Mouse (Mus musculus): ENCODE data around the gene Slfn9.
A peak's percentile ranks its signal among the peaks of the same experiment; 100 is the strongest.
"Not testable (repeated sequence)": the region's sequence is repeated elsewhere in the genome, so short reads cannot be mapped to it uniquely, and the experiment has no call there.

Slfn9 gene

DNA sequence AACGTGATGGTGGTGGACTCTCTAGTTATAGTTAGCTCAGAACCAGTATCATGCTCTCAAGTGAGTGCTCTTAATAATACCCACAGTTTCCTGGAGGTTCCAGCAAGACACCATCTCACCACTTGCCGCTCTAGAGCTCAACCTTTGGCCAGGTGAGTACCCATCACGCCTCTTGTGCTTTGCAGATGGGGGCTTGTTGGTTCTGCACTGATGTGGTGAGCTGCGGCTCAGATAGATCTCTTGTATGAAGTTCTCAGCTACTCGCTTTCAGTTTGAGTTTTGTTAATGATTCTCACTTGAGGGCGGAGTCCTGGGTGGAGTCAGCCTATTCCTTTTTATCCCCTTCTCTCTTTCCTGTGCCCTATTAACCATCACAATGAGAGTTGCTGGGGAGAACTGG is 37.0 kb downstream of the Slfn9 start:
- no peak for DNase-seq

DNA sequence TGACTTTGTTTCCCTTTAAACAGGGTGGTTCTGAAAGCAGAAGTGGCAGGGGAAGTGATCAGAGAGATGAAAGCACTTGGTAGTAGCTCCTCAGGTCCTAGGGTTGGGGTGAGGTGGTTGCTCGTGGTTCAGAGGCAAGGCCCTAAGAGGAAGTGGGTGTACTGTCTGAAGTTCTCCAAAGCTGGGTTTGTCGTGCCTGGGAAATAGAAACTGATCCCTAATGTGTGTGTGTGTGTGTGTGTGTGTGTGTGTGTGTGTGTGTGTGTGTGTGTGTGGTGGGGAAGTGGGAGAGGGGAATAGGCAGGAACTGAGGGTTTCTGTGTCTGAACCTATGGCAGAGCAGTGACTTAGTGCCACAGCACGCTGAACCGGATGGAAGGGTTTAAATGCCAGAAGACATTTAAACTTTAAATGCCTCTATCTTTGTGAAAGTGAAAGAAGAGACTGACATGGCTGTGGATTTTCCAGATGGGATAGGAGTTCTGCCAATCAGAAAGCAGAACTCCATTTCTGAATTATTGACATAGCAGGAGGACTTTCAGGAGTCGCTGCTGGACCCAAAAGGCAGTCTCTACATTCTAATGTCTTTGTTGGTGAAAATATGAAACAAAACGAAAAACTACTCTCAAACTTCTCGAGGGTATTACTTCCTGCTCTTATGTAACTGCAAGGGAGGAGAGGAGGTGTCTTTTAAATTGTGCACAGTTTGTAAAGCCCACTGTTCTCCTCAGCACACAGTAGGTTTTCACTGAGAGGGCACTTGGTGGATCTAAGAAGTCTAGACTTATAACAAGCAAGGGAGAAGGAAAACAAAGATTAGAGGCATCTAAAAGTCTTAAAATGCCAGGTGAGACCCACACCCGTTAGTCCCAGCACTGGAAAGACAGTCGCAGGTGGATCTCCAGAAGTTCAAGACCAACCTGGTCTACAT is 38.8 kb downstream of the Slfn9 start:
- peak; percentile 64 for DNase-seq

DNA sequence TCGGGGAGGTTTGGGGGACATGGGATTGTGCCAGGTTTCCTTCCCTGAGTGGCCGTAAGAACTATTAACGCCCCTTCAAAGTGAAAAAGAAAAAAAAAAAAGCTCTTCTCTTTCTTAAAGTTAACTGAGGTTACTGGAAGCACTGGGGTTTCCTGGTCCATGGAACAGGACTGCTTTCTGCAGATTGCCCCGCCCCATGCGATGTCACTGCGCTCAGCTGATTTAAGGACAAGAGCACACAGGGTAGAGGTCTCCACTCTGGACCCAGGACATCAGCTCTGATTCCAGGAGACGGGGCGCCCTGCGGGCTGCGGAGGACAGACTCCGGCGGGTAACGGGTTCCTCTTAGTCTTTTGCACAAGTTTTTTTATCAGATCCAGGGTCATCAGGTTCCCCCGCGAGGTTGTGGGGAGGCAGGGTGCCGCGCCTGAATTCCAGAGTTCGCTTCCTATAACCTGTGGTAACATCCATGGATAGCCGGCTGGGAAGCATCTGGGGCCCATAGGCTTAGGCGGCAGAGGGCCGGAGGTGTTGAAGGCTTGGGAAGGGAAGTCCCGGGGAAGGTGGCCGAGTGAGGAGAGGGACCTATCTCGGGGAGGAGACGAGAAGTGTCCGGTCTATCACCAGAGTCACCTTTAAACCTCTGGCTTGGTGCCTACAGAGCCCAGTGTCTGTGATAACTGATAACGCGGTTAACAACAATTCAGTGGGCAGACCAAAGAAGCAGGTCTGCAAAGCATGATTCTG is 39.6 kb downstream of the Slfn9 start:
- peak; percentile 73 for DNase-seq

DNA sequence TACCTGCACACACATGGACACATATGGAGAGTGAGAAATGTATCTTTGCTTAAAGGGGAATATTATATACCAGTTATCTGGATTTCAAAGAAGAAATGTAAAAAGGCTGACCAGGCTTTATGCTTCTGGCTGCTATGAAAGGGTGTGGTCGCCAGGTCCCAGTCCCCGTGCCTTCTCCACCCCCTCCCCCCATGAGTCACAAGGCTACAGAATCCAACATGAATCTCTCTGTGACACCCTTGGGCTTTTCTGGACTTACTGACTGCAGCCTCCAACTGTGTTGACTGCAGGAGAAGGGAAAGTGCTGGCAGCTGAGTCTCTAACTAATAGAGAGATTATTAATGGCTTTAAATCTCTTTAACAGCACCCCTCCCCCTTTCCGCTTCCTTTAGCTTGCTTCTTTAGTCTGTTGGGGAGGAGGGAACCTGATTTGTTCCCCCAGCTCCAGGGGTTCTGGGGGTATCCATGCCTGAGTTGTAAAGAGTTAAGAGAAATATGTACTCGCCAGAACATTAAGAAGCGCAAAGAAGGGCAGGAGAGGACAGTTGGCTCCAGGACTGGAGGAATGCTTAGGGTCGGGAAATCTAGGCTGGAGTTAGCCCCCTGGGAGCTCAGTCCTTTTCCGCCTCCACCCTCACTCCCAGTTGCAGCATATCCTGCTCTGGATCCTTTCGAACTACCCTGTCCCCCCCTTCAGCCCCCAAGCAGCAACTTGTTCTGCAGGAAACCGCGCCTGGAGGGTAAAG is 40.7 kb downstream of the Slfn9 start, which contains the start of gene Slfn5:
TSS of gene Slfn5 (plus strand) at position 614 of the 746 bp plus-strand sequence.
- no peak for DNase-seq

DNA sequence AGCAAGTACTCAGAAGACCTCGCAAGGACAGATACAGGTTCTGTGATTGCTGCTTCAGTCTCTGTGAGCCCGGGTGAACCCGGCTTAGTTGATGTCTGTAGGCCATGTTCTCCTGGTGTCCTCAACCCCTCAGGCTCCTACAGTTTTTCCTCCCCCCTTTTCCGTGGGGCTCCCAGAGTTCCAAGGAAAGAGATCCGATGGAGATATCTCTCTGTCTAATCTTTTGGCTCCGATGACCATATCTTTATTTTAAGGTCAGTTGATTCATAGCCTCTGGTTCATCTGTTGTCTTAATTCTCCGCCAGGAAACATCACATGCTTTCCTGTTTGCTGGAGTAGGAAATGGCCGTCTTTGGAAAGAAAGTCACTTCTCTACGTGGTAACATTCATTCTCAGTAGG is 42.6 kb downstream of the Slfn9 start:
- no peak for DNase-seq

DNA sequence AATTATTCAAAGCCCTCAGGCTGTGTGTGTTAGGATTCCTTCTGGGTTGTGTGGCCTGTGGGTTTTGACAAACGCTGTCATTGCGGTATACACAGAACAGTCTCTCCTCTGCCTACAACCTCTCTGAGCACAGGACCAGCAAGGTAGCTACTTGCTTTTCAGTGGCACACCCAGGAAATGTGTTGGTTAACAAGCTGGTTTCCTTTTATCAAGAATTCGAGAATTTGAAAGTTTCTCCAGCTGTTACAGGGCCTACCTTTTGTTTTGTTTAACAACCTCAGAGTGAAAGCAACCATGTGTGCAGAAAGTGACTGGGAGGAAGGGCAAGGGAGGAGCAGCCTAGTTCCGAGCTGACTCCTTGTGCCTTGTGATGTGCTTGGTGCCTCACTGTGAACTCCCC is 44.2 kb downstream of the Slfn9 start:
- DNase-seq: peak; percentile 55

DNA sequence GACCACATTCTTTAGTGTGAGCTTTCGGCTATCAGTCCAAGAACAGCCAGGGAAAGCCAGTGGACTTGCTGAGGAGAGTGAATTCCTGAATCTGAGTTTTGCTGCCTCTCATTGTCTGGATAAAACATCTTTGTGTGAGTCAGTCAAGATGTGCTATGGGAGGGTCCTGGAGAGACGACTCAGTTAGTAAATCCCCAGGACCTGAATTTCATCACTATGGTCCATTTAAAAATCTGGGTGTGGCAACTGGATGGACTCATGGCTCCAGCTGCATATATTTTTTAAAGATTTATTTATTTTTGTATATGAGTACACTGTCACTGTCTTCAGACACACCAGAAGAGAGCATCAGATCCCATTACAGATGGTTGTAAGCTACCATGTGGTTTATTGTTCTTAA is 46.0 kb downstream of the Slfn9 start:
- no peak for DNase-seq

DNA sequence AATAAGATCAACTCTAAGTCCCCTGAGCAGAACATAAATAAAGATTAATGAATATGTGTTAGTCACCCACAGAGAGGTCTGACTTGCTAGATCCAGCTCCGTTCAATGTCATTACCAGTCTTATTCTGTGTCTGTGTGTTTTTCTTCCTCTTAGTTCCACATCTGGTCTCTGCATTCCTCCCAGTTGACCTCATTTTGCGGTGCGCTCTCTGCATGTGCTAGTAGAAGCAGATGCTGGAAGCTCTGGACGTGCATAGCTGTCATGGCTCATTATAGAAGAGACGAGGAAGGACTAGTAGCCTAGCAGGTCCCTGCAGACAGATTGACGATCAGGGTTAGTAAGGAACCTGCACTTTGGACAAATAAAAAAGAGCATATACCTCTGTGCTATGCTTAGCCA is 48.3 kb downstream of the Slfn9 start:
- DNase-seq: peak; percentile 60

DNA sequence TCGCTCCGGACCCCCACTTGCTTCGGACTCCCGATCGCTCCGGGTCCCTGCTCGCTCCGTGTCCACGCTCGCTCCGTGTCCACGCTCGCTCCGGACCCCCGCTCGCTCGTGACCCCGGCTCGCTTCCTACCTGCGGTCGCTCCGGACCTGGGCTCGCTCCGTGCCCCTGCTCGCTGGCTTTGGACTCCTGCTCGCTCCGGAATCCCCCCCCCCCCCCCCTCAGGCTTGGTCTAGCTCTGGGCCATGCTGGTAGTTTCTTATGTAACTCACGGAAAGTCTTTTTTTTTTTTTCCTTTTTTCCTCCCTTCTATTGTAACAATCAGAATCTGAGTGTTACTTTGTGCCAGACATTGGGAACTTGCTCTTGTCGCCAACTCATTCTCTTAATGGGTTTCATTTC is 58.4 kb downstream of the Slfn9 start:
- DNase-seq: no peak

DNA sequence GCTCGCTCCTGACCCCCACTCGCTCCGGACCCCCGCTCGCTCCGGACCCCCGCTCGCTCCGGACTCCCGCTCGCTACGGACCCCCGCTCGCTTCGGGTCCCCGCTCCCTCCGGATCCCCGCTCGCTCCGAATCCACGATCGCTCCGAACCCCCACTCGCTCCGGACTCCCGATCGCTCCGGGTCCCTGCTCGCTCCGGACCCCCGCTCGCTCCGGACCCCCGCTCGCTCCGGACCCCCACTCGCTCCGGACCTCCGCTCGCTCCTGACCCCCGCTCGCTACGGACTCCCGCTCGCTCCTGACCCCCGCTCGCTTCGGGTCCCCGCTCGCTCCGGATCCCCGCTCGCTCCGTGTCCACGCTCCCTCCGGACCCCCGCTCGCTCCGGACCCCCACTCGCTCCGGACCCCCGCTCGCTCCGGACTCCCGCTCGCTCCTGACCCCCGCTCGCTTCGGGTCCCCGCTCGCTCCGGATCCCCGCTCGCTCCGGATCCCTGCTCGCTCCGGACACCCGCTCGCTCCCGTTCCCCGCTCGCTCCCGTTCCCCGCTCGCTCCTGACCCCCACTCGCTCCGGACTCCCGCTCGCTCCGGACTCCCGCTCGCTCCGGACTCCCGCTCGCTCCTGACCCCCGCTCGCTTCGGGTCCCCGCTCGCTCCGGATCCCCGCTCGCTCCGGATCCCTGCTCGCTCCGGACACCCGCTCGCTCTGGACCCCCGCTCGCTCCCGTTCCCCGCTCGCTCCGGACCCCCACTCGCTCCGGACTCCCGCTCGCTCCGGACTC is 59.8 kb downstream of the Slfn9 start:
- DNase-seq: not testable (repeated sequence)

DNA sequence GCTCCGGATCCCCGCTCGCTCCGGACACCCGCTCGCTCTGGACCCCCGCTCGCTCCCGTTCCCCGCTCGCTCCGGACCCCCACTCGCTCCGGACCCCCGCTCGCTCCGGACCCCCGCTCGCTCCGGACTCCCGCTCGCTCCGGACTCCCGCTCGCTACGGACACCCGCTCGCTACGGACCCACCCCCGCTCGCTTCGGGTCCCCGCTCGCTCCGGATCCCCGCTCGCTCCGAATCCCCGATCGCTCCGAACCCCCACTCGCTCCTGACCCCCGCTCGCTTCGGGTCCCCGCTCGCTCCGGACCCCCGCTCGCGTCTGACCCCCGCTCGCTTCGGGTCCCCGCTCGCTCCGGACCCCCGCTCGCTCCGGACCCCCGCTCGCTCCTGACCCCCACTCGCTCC is 60.5 kb downstream of the Slfn9 start:
- DNase-seq: not testable (repeated sequence)

DNA sequence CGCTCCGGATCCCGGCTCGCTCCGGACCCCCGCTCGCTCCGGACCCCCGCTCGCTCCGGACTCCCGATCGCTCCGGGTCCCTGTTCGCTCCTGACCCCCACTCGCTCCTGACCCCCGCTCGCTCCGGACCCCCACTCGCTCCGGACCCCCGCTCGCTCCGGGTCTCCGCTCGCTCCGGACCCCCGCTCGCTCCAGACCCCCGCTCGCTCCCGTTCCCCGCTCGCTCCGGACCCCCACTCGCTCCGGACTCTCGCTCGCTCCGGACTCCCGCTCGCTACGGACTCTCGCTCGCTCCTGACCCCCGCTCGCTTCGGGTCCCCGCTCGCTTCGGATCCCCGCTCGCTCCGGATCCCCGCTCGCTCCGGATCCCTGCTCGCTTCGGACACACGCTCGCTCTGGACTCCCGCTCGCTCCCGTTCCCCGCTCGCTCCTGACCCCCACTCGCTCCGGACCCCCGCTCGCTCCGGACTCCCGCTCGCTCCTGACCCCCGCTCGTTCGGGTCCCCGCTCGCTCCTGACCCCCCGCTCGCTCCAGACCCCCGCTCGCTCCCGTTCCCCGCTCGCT is 61.2 kb downstream of the Slfn9 start:
- DNase-seq: not testable (repeated sequence)

DNA sequence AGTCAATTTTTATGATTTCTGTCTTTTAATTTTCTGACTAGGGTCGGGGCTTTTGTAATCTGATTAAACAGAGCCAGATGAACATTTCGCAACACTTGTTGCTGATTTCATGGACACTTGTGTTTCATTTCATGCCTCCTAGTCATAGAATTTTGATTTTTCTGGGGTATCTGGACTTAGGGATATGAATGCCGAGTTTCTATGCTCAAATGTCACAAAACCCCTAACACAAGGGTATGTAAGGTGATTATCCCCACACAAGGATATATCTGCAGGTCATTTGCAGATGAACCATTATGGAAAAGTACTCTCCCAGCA is 62.0 kb downstream of the Slfn9 start:
- DNase-seq: no peak

DNA sequence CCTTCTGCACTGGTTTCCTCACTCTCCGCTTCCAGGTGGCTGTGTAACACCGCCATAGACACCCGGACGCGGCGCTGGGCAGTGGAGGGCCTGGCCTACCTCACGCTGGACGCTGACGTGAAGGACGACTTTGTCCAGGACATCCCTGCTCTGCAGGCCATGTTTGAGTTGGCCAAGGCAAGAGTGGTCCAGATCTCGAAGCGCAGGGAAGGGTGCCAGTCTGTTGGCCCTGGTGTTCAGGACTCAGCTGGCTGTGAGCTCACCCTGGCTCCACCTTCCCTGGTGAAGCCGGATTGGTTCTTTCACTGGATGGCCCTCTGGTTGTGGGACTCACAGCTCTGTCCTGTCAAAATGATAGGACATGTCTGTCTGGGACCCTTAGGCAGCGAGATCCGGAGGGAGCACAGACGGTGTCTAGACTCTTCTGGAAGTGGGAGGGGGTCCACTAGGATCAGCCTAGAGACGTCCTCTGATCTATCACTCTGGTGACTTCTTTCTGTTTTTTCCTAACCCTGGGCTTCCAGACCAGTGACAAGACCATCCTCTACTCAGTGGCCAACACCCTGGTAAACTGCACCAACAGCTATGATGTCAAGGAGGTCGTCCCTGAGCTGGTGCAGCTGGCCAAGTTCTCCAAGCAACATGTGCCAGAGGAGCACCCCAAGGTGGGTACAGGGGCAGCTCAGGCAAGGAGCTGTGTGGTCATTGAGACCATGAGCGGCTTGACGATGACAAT is 62.6 kb downstream of the Slfn9 start:
- no peak for DNase-seq
